Mouse (Mus musculus) forebrain, postnatal 0 days (tissue): ENCODE results near the gene Azin2. TPM values are rescaled to one million over a fixed set of nuclear protein-coding genes. Genes with fewer than 3 reads are reported as not detected.

Source experiments
- ATAC-seq: fragments of 200-750 bp; cut with Nextera tagmentation; 2 replicates; pipeline ENCODE4 v1.8.0; 2017; ENCODE audit warnings: mild to moderate bottlenecking, moderate library complexity
- DNase-seq: peaks from one replicate; pipeline ENCODE4 v3.0.0-alpha.2; 2015
- H3K27ac ChIP-seq: fragments of 300-500 bp; sonication (generic); 2 replicates; pipeline ENCODE4 v1.5.1; 2014; ENCODE audit warnings: low read depth, mild to moderate bottlenecking, antibody characterized with exemption, low read length, moderate library complexity, mixed read lengths
- H3K27me3 ChIP-seq: fragments of 300-500 bp; sonication (generic); 2 replicates; pipeline ENCODE4 v1.6.1; 2014; ENCODE audit warnings: mild to moderate bottlenecking, low read length, mixed read lengths; ENCODE audit not compliant: insufficient read depth
- H3K36me3 ChIP-seq: fragments of 300-500 bp; sonication (generic); 2 replicates; pipeline ENCODE4 v1.6.1; 2014; ENCODE audit warnings: mild to moderate bottlenecking, moderate library complexity; ENCODE audit not compliant: insufficient read depth
- H3K4me1 ChIP-seq: fragments of 300-500 bp; sonication (generic); 2 replicates; pipeline ENCODE4 v1.6.1; 2014; ENCODE audit warnings: antibody characterized with exemption; ENCODE audit not compliant: insufficient read depth
- H3K4me2 ChIP-seq: fragments of 300-500 bp; sonication (generic); 2 replicates; pipeline ENCODE4 v1.6.1; 2014; ENCODE audit warnings: low read depth, mild to moderate bottlenecking, moderate library complexity
- H3K4me3 ChIP-seq: fragments of 300-500 bp; sonication (generic); 2 replicates; pipeline ENCODE4 v1.5.1; 2014; ENCODE audit warnings: low read depth, low read length, mixed read lengths
- H3K9ac ChIP-seq: fragments of 300-500 bp; sonication (generic); 2 replicates; pipeline ENCODE4 v1.6.1; 2014; ENCODE audit warnings: mild to moderate bottlenecking
- H3K9me3 ChIP-seq: fragments of 300-500 bp; sonication (generic); 2 replicates; pipeline ENCODE4 v1.6.1; 2016; ENCODE audit warnings: low read length
- CTCF ChIP-seq: sonication (generic); IDR thresholded peaks from 2 replicates; pipeline ENCODE4 v1.5.1; 2016; ENCODE audit warnings: antibody characterized with exemption, control low read depth, low read depth
- WGBS: fragments of 180-500 bp; shearing (Covaris S2); extraction: QIAGEN DNeasy Blood & Tissue Kit; methylation state at CpG from one replicate; pipeline ENCODE4 v1.1.7; 2014; 5-methylcytosine and 5-hydroxymethylcytosine counted together
- polyA plus RNA-seq: library from polyadenylated mRNA; unstranded; fragments of >200 nt; fragmentation: Nextera tagmentation; extraction: Ambion mirVana; gene quantifications from 2 replicates; pipeline ENCODE4 v1.2.1, GENCODE M21; 2015
- total RNA-seq: library from RNA; depleted of rRNA; stranded (reverse); fragments of >200 nt; gene quantifications from 2 replicates; pipeline ENCODE4 v1.2.3, GENCODE M21; 2014

Gene Azin2
- total and polyA plus RNA-seq, 2 experiments from 2014 or later = 18.0 to 23.4 TPM

GRCm38 (mm10) chr4:128969081-128969480 is 6.8 kb upstream of the Azin2 start:
- Histone ChIP-seq H3K9ac (no peak overlapping the region), H3K9me3 (no peaks in the 10 kb centered on the region), H3K4me2 (no peak overlapping the region), H3K36me3 (no peaks in the 10 kb centered on the region), H3K4me3 (no peak overlapping the region), H3K27me3 (no peaks in the 10 kb centered on the region), H3K4me1 (0 out of 2 replicates have a peak, but pooled peaks cover 12% of the 10 kb centered on the region), H3K27ac (no peak overlapping the region)
- TF ChIP-seq CTCF = no peak
- DNase-seq (no peak), ATAC-seq (no peak)
- WGBS = 63% methylated on average over 5 of the region's 5 CpGs

- ATAC-seq = peak; percentile 38
- 9% methylated on average over 7 of the region's 7 CpGs for WGBS
- H3K4me3 ChIP-seq = no peak overlapping the region
- no peak overlapping the region; the same call in 1 of the 2 replicates for H3K4me2 ChIP-seq
- no peaks in the 10 kb centered on the region for H3K36me3 ChIP-seq
- no peak overlapping the region for H3K9ac ChIP-seq
- H3K4me1 ChIP-seq = 0 out of 2 replicates have a peak, but pooled peaks cover 19% of the 10 kb centered on the region
- no peaks in the 10 kb centered on the region for H3K27me3 ChIP-seq
- peak; percentile 72 for DNase-seq
- H3K27ac ChIP-seq = peak overlapping the region; percentile 50
- no peak for TF ChIP-seq CTCF
- no peaks in the 10 kb centered on the region for H3K9me3 ChIP-seq
These were observed 4.5 kb upstream of the Azin2 start for GRCm38 (mm10) chr4:128966751-128967150.

- H3K4me2 ChIP-seq = peak overlapping the region; percentile 95
- WGBS = 2% methylated on average over 9 of the region's 9 CpGs
- no peak overlapping the region for H3K27ac ChIP-seq
- no peak for ATAC-seq
- H3K4me1 ChIP-seq = 0 out of 2 replicates have a peak, but pooled peaks cover 22% of the 10 kb centered on the region
- H3K4me3 ChIP-seq = peak overlapping the region; percentile 80
- no peak for TF ChIP-seq CTCF
- H3K36me3 ChIP-seq = no peaks in the 10 kb centered on the region
- peak overlapping the region; percentile 82; the same call in 1 of the 2 replicates for H3K9ac ChIP-seq
- H3K9me3 ChIP-seq = no peaks in the 10 kb centered on the region
- H3K27me3 ChIP-seq = no peaks in the 10 kb centered on the region
- DNase-seq = no peak
These were observed 666 bp upstream of the Azin2 start for GRCm38 (mm10) chr4:128962926-128963290.

- ATAC-seq (no peak), DNase-seq (no peak)
- H3K36me3 ChIP-seq = no peaks in the 10 kb centered on the region
- H3K4me2 ChIP-seq = peak overlapping the region; percentile 95
- no peaks in the 10 kb centered on the region for H3K27me3 ChIP-seq
- peak overlapping the region; percentile 80 for H3K4me3 ChIP-seq
- no peaks in the 10 kb centered on the region for H3K9me3 ChIP-seq
- H3K4me1 ChIP-seq = 0 out of 2 replicates have a peak, but pooled peaks cover 15% of the 10 kb centered on the region
- WGBS = 11% methylated on average over 16 of the region's 16 CpGs
- peak overlapping the region; percentile 82 for H3K9ac ChIP-seq
- no peak overlapping the region for H3K27ac ChIP-seq
- no peak for TF ChIP-seq CTCF
These were observed 777 bp downstream of the Azin2 start for GRCm38 (mm10) chr4:128961301-128962028.

GRCm38 (mm10) chr4:128959676-128960075 is 2.6 kb downstream of the Azin2 start:
- TF ChIP-seq CTCF = no peak
- no peak for DNase-seq
- no peak for ATAC-seq
- Histone ChIP-seq H3K9me3 (no peaks in the 10 kb centered on the region), H3K9ac (no peak overlapping the region), H3K4me3 (no peak overlapping the region), H3K27ac (no peak overlapping the region), H3K27me3 (no peaks in the 10 kb centered on the region), H3K36me3 (no peaks in the 10 kb centered on the region), H3K4me1 (0 out of 2 replicates have a peak, but pooled peaks cover 11% of the 10 kb centered on the region), H3K4me2 (no peak overlapping the region)
- WGBS = 88% methylated on average over 17 of the region's 17 CpGs

- no peak for TF ChIP-seq CTCF
- Histone ChIP-seq H3K4me1 (0 out of 2 replicates have a peak, but pooled peaks cover 11% of the 10 kb centered on the region), H3K9ac (no peak overlapping the region), H3K4me2 (no peak overlapping the region), H3K27me3 (no peaks in the 10 kb centered on the region), H3K27ac (no peak overlapping the region), H3K36me3 (no peaks in the 10 kb centered on the region), H3K4me3 (no peak overlapping the region), H3K9me3 (no peaks in the 10 kb centered on the region)
- DNase-seq = no peak
- no peak for ATAC-seq
- 24% methylated on average over 8 of the region's 8 CpGs for WGBS
These were observed 3.4 kb downstream of the Azin2 start for GRCm38 (mm10) chr4:128958849-128959248.

GRCm38 (mm10) chr4:128958156-128958555 is 4.1 kb downstream of the Azin2 start:
- Histone ChIP-seq H3K36me3 (no peaks in the 10 kb centered on the region), H3K27me3 (no peaks in the 10 kb centered on the region), H3K4me2 (no peak overlapping the region), H3K4me1 (0 out of 2 replicates have a peak, but pooled peaks cover 10% of the 10 kb centered on the region), H3K27ac (no peak overlapping the region), H3K9me3 (no peaks in the 10 kb centered on the region), H3K4me3 (no peak overlapping the region), H3K9ac (no peak overlapping the region)
- 83% methylated on average over 11 of the region's 11 CpGs for WGBS
- DNase-seq (no peak), ATAC-seq (no peak)
- TF ChIP-seq CTCF = no peak
